Mouse (Mus musculus): ENCODE data around the gene Nim1k.
"Not testable (repeated sequence)": the region's sequence is repeated elsewhere in the genome, so short reads cannot be mapped to it uniquely, and the experiment has no call there.

Gene Nim1k

GRCm38 (mm10) chr13:119727608-119728387 lies 27.9 kb downstream of the Nim1k start:
- DNase-seq = no peak

GRCm38 (mm10) chr13:119724541-119724940 lies 31.1 kb downstream of the Nim1k start:
- no peak for DNase-seq

DNA sequence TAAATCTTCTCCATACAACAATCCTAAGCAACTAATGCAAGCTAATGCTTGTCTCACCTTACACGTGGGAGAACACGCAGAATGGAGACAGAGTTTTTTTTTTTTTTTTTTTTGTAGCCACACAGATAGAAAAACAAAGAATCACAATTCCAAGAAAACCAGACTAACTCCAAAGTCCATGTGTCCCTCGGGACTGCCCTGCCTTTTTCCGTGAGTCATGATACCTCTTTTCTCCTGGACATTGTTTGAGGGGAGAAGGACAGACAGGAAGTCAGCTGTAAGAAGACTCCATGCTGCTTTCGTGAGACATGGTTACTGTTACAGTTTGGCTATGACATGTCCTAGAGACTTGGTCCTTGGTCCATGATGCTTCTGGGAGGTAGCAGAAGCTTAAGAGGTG lies 32.3 kb downstream of the Nim1k start:
- no peak for DNase-seq

- no peak for DNase-seq
Observed at GRCm38 (mm10) chr13:119722447-119722846, 33.2 kb downstream of the Nim1k start.

- DNase-seq = no peak
Observed at GRCm38 (mm10) chr13:119716105-119716504, 39.6 kb downstream of the Nim1k start.

- no peak for DNase-seq
Observed at GRCm38 (mm10) chr13:119713821-119714220, 41.9 kb downstream of the Nim1k start.

DNA sequence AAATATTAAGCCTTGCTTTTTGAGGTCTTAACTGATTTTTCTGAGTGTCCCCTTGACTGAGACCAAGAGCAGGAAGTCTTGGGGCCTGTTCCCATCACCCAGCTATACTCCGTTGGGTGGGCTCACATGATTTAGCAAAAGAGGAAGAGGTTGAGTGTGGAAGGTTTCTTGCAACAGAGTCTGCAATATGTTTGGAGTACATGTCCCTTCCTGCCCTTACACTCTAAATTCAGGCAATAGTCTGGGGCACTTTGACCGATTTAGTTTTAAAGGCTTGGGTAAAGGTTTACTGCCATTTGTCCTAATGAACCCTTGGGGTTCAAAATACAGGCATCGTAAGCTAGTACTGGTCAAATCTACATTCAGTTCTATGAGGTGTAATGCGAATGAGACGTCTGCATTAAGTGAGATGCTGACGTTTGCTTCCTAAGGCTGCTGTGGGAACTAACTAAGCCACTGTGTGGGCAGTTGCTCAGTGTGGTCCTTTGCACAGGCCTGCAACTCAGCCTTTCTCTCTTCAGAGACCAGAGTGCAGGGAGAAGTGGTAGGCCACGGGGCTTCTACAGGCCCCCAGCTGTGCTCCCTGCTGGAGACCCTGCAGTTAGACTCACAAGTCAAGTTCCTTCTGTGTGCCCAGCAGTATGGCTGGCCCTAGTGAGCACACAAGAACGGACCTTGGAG lies 42.4 kb downstream of the Nim1k start:
- no peak for DNase-seq

DNA sequence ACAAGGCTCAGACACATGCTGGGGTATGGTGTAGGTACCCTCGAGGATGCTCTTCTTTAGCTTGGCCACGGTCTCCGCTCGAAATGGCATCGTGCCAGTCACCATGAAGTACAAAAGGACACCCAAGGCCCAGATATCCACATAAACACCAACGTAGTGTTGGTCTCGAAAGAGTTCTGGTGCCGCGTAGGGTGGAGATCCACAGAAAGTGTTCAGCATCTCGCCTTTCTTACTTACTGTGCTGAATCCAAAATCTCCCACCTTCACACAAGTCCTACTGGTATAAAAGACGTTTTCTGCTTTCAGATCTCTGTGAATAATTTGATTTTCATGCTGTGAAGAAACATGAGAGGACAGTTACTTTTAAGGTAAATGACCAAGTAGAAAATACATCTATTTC lies 43.2 kb downstream of the Nim1k start:
- no peak for DNase-seq

GRCm38 (mm10) chr13:119710268-119710610 lies 45.4 kb downstream of the Nim1k start:
- no peak for DNase-seq

GRCm38 (mm10) chr13:119709388-119710267 lies 46.1 kb downstream of the Nim1k start:
- DNase-seq = no peak

DNA sequence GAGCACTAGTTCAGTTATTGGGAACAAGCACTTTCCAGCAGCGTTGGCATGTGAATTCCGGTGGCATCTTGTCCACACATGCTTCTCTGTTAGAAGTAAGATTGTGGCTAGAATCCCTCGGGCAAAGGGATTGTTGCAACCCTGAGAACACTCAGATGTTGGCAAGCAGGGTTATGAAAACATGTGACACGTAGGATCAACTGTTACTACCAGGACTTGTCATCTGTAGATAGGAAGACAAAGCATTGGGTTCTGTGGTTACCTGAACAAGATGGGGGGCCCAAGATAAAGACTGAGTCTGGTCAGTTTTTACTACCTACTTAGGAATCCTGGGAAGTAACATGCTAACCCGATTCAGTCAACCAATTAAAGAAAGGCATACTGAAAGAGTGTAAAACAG lies 46.7 kb downstream of the Nim1k start:
- no peak for DNase-seq

- DNase-seq = no peak
Observed at GRCm38 (mm10) chr13:119707906-119708305, 47.8 kb downstream of the Nim1k start.

- DNase-seq = no peak
Observed at GRCm38 (mm10) chr13:119706953-119707352, 48.7 kb downstream of the Nim1k start.

GRCm38 (mm10) chr13:119706278-119706880 lies 49.3 kb downstream of the Nim1k start:
- not testable (repeated sequence) for DNase-seq

DNA sequence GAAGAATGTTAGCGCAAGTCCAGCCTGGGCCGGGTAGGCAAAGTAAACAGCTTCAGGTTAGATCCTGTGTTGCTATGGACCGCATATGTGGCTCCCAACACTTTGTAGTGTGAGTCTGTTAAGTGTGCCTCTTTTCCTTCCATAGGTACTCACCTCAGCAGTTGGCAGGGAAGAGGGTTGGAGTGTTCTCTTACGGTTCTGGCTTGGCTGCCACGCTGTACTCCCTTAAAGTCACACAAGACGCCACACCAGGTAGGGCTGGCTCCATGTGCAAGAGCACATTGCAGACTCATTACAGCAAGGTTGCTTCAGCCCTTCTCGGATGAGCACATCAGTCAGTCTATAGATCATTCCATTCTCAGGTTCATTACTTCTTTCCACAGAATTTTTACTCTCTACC lies 51.4 kb downstream of the Nim1k start:
- DNase-seq = no peak

GRCm38 (mm10) chr13:119698436-119698835 lies 57.2 kb downstream of the Nim1k start:
- DNase-seq = no peak

GRCm38 (mm10) chr13:119696496-119696895 lies 59.2 kb downstream of the Nim1k start:
- no peak for DNase-seq

GRCm38 (mm10) chr13:119695676-119696075 lies 60.0 kb downstream of the Nim1k start:
- DNase-seq = no peak

DNA sequence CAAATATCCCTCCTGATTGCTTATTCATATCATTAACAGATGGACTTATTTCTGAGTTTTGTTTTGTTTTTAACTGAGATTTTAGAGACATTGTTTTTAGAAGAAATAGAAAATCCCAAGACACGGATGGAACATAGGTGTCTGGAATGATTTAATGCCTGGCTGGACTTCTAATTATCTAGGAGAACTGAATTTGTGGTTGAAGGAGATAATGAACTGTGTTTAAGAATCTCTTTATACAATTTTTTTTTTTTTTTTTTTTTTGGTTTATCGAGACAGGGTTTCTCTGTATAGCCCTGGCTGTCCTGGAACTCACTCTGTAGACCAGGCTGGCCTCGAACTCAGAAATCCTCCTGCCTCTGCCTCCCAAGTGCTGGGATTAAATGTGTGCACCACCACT lies 63.7 kb downstream of the Nim1k start:
- not testable (repeated sequence) for DNase-seq

GRCm38 (mm10) chr13:119690876-119691620 lies 64.6 kb downstream of the Nim1k start:
- DNase-seq = no peak

- DNase-seq = peak; percentile 100
Observed at GRCm38 (mm10) chr13:119690039-119690728, 65.5 kb downstream of the Nim1k start, which contains the start of gene Hmgcs1. Gene Hmgcs1, plus strand, starts transcription at chr13:119690379.

DNA sequence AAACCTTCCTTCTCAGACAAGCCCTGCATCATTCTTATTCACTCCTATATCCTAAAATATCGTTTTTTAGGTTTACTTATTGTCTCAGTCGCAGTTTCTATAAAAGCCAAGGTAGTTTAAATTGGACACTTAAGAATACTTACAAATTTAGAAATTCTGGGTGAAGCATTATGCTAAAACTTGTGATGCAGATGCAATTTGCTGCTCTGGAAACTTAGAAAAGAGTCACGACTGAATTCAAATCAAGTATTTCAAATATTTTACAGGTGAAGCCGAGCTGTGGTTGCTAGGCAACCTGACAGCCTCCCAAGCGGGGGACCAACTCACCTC lies 66.0 kb downstream of the Nim1k start:
- no peak for DNase-seq

Measured in lung, postnatal 10 days (tissue).